16 mouse cellular contexts compared by ENCODE assay signal in the genomic region with DNA sequence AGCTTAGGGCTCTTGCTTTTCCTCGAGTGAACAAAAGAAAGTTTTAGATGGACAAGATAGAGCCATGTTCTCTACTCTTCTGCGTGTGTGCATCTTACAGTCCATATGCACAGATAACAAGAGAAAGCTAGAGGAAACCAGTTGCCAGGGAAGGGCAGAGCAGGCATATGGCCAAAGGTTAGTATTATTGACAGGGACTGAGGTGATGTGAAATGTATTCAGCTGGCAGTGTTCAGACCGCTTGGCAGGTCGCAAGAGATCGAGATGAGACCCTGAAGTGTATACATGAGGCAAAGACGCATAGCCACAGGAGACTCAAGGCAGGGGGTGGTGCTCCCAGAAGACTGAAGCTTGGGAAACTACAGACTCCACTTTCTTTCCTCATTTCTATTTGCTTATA.
A peak's percentile ranks its signal among the peaks of the same experiment; 100 is the strongest.
DNase-seq lines count a peak whose midpoint lies in the region; ATAC-seq and TF ChIP-seq lines count a peak whose summit lies in the region.
"Had no signal": no experiment of that assay in that cellular context is flagged by ENCODE, and none has a peak within 500 bp of the region (broad histone marks: within the 10 kb centered on the region; RNA-seq: fewer than 3 reads in every experiment).

No protein-coding gene starts in this region.

- H3K9ac ChIP-seq in intestine, embryonic 15.5 days = no peak overlapping the region
- H3K9ac ChIP-seq in intestine, postnatal 0 days (ENCODE audit: low read depth, low read length) = no peak overlapping the region
- no peak overlapping the region for H3K9ac ChIP-seq in lung, embryonic 16.5 days (ENCODE audit: low read length)
- no peak overlapping the region for H3K9ac ChIP-seq in embryonic facial prominence, embryonic 13.5 days
- H3K9ac ChIP-seq: kidney, embryonic 15.5 days had no signal

- no peak for DNase-seq in lung, postnatal 4 days
- DNase-seq in limb, embryonic 10.5 days (ENCODE audit: low spot score) = no peak
- no peak for DNase-seq in kidney, postnatal 25 days
- DNase-seq: cerebellum, adult 9-10 months; gastrocnemius, postnatal 25 days; heart, postnatal 10 days; retina, postnatal 1 day; right cerebral cortex, postnatal 4 days; thymus, postnatal 36 days had no signal

- peaks cover 8% of the 10 kb centered on the region for H3K4me1 ChIP-seq in intestine, embryonic 15.5 days (replicated peaks)
- peaks cover 8% of the 10 kb centered on the region; the same call in 1 of the 2 replicates for H3K4me1 ChIP-seq in intestine, postnatal 0 days (replicated peaks; ENCODE audit: control insufficient read depth, insufficient read depth, low read length)
- peaks cover 30% of the 10 kb centered on the region for H3K4me1 ChIP-seq in lung, embryonic 16.5 days (replicated peaks; ENCODE audit: control insufficient read depth, insufficient read depth, low read length)
- peaks cover 50% of the 10 kb centered on the region for H3K4me1 ChIP-seq in embryonic facial prominence, embryonic 13.5 days
- H3K4me1 ChIP-seq in limb, embryonic 10.5 days = peaks cover 51% of the 10 kb centered on the region

- no peaks in the 10 kb centered on the region for H3K36me3 ChIP-seq in intestine, embryonic 15.5 days
- H3K36me3 ChIP-seq in intestine, postnatal 0 days (ENCODE audit: control insufficient read depth, insufficient read depth) = no peaks in the 10 kb centered on the region
- H3K36me3 ChIP-seq in lung, embryonic 16.5 days (ENCODE audit: control insufficient read depth, insufficient read depth, low read length) = peaks cover 3% of the 10 kb centered on the region; the same call in 1 of the 2 replicates
- peaks cover 6% of the 10 kb centered on the region for H3K36me3 ChIP-seq in embryonic facial prominence, embryonic 13.5 days
- peaks cover 6% of the 10 kb centered on the region; the same call in 1 of the 2 replicates for H3K36me3 ChIP-seq in limb, embryonic 10.5 days
- H3K36me3 ChIP-seq: kidney, embryonic 15.5 days had no signal

- no peak overlapping the region for H3K27ac ChIP-seq in intestine, embryonic 15.5 days
- H3K27ac ChIP-seq in intestine, postnatal 0 days (ENCODE audit: low read depth, low read length) = no peak overlapping the region
- peak overlapping the region; percentile 50 for H3K27ac ChIP-seq in lung, embryonic 16.5 days (ENCODE audit: low read length)
- H3K27ac ChIP-seq in embryonic facial prominence, embryonic 13.5 days = peak overlapping the region; percentile 23
- peak overlapping the region; percentile 61 for H3K27ac ChIP-seq in limb, embryonic 10.5 days
- H3K27ac ChIP-seq: kidney, embryonic 15.5 days had no signal

- no peak overlapping the region for H3K4me2 ChIP-seq in intestine, embryonic 15.5 days (replicated peaks)
- H3K4me2 ChIP-seq in intestine, postnatal 0 days (replicated peaks; ENCODE audit: low read depth) = no peak overlapping the region
- H3K4me2 ChIP-seq in lung, embryonic 16.5 days (ENCODE audit: low read depth, low read length) = no peak overlapping the region
- no peak overlapping the region for H3K4me2 ChIP-seq in embryonic facial prominence, embryonic 13.5 days
- H3K4me2 ChIP-seq: kidney, embryonic 15.5 days had no signal

- no peak overlapping the region for H3K4me3 ChIP-seq in intestine, embryonic 15.5 days (replicated peaks)
- H3K4me3 ChIP-seq in intestine, postnatal 0 days (ENCODE audit: low read depth, low read length) = no peak overlapping the region
- no peak overlapping the region for H3K4me3 ChIP-seq in lung, embryonic 16.5 days (ENCODE audit: low read length)
- H3K4me3 ChIP-seq in embryonic facial prominence, embryonic 13.5 days = no peak overlapping the region
- H3K4me3 ChIP-seq in limb, embryonic 10.5 days = no peak overlapping the region
- H3K4me3 ChIP-seq: kidney, embryonic 15.5 days had no signal

- no peaks in the 10 kb centered on the region for H3K27me3 ChIP-seq in intestine, embryonic 15.5 days (replicated peaks)
- no peaks in the 10 kb centered on the region for H3K27me3 ChIP-seq in intestine, postnatal 0 days (replicated peaks; ENCODE audit: control insufficient read depth, insufficient read depth, low read length)
- H3K27me3 ChIP-seq in lung, embryonic 16.5 days (ENCODE audit: control insufficient read depth, insufficient read depth, low read depth, low read length) = no peaks in the 10 kb centered on the region
- no peaks in the 10 kb centered on the region for H3K27me3 ChIP-seq in embryonic facial prominence, embryonic 13.5 days
- H3K27me3 ChIP-seq in limb, embryonic 10.5 days (ENCODE audit: low read depth, poor library complexity, severe bottlenecking) = no peaks in the 10 kb centered on the region
- H3K27me3 ChIP-seq: kidney, embryonic 15.5 days had no signal

- no peaks in the 10 kb centered on the region for H3K9me3 ChIP-seq in intestine, embryonic 15.5 days
- no peaks in the 10 kb centered on the region for H3K9me3 ChIP-seq in intestine, postnatal 0 days (ENCODE audit: control insufficient read depth)
- H3K9me3 ChIP-seq in lung, embryonic 16.5 days (ENCODE audit: control insufficient read depth, low read length) = no peaks in the 10 kb centered on the region
- no peaks in the 10 kb centered on the region for H3K9me3 ChIP-seq in embryonic facial prominence, embryonic 13.5 days
- H3K9me3 ChIP-seq in limb, embryonic 10.5 days (replicated peaks) = no peaks in the 10 kb centered on the region
- H3K9me3 ChIP-seq: kidney, embryonic 15.5 days had no signal

- WGBS in intestine, embryonic 15.5 days = 53% methylated on average over 6 of the region's 6 CpGs
- WGBS in intestine, postnatal 0 days = 42% methylated on average over 6 of the region's 6 CpGs
- WGBS in lung, embryonic 16.5 days = 14% methylated on average over 6 of the region's 6 CpGs
- WGBS in embryonic facial prominence, embryonic 13.5 days = 57% methylated on average over 6 of the region's 6 CpGs
- WGBS in limb, embryonic 10.5 days = 57% methylated on average over 6 of the region's 6 CpGs

- no peak for TF ChIP-seq CTCF in intestine, postnatal 0 days (IDR thresholded peaks at IDR 0.05; ENCODE audit: low read depth)

- ATAC-seq in intestine, embryonic 15.5 days = 0 out of 2 replicates have a peak, but pooled peaks have one; percentile 11
- no peak for ATAC-seq in intestine, postnatal 0 days
- peak; percentile 32; the same call in 1 of the 2 replicates for ATAC-seq in lung, embryonic 16.5 days (ENCODE audit: low read depth)
- no peak for ATAC-seq in embryonic facial prominence, embryonic 13.5 days (ENCODE audit: insufficient number of reproducible peaks, insufficient read depth, low FRiP score, low TSS enrichment, low read depth)
- ATAC-seq: inflammation-experienced regulatory T-cells, adult 6 months; lung, postnatal 0 days had no signal

Comparison
In these comparisons a context has a peak if more than half of its experiments do, and no peak if none do; other contexts are left out.
1. ATAC-seq: peak in intestine, embryonic 15.5 days (single experiment) and lung, embryonic 16.5 days (single experiment); none in intestine, postnatal 0 days (single experiment) and embryonic facial prominence, embryonic 13.5 days (single experiment).
2. H3K27ac ChIP-seq: peak in lung, embryonic 16.5 days (single experiment), embryonic facial prominence, embryonic 13.5 days (single experiment) and limb, embryonic 10.5 days (single experiment); none in intestine, embryonic 15.5 days (single experiment) and intestine, postnatal 0 days (single experiment).